Mouse (Mus musculus) kidney, adult 2 months (tissue): ENCODE measurements around the gene Zc3h6. TPM values are rescaled to one million over a fixed set of nuclear protein-coding genes. Genes with fewer than 3 reads are reported as not detected.

Experiments used
- DNase-seq: peaks from one replicate; pipeline ENCODE4 v3.0.0; 2021
- H3K27ac ChIP-seq: fragments of 200-500 bp; 2 replicates; pipeline ENCODE4 v1.5.1; 2012; ENCODE audit warnings: low read depth, low read length, control low read depth, inconsistent platforms; ENCODE audit not compliant: insufficient read depth
- H3K27me3 ChIP-seq: fragments of 200-500 bp; replicated peaks from 2 replicates; pipeline ENCODE4 v1.6.1; 2012; ENCODE audit warnings: mild to moderate bottlenecking, moderate library complexity, low read length, inconsistent platforms; ENCODE audit not compliant: control insufficient read depth, insufficient read depth
- H3K36me3 ChIP-seq: fragments of 200-500 bp; 2 replicates; pipeline ENCODE4 v1.6.1; 2012; ENCODE audit warnings: mild to moderate bottlenecking, moderate library complexity, low read length, inconsistent platforms; ENCODE audit not compliant: control insufficient read depth, insufficient read depth
- H3K4me1 ChIP-seq: fragments of 200-500 bp; 2 replicates; pipeline ENCODE4 v1.6.1; 2011; ENCODE audit warnings: low read length; ENCODE audit not compliant: control insufficient read depth, insufficient read depth
- H3K4me3 ChIP-seq: fragments of 200-500 bp; 2 replicates; pipeline ENCODE4 v1.5.1; 2011; ENCODE audit warnings: mild to moderate bottlenecking, low read depth, low read length, control low read depth; ENCODE audit not compliant: insufficient read depth
- CTCF ChIP-seq: fragments of 200-500 bp; conservative IDR thresholded peaks from 2 replicates; pipeline ENCODE4 v1.5.1; 2011; ENCODE audit warnings: low read depth, mild to moderate bottlenecking, control low read depth, low read length, moderate library complexity, mixed read lengths; ENCODE audit not compliant: insufficient read depth, insufficient read length
- POLR2A ChIP-seq: fragments of 200-500 bp; IDR thresholded peaks from one replicate; pipeline ENCODE4 v1.6.1; 2011; ENCODE audit warnings: low read depth, low read length, control low read depth
- WGBS: fragments of 180-500 bp; shearing (Covaris S2); methylation state at CpG from one replicate; pipeline ENCODE4 v1.1.7; 2018; 5-methylcytosine and 5-hydroxymethylcytosine counted together
- polyA plus RNA-seq: library from polyadenylated mRNA; depleted of rRNA; stranded (reverse); fragments of >200 nt; gene quantifications from 2 replicates; pipeline ENCODE4 v1.2.3, GENCODE M21; 2012; rRNA removed

Gene Zc3h6
- polyA plus RNA-seq: 1.0 and 1.2 TPM in 2 replicates

DNA sequence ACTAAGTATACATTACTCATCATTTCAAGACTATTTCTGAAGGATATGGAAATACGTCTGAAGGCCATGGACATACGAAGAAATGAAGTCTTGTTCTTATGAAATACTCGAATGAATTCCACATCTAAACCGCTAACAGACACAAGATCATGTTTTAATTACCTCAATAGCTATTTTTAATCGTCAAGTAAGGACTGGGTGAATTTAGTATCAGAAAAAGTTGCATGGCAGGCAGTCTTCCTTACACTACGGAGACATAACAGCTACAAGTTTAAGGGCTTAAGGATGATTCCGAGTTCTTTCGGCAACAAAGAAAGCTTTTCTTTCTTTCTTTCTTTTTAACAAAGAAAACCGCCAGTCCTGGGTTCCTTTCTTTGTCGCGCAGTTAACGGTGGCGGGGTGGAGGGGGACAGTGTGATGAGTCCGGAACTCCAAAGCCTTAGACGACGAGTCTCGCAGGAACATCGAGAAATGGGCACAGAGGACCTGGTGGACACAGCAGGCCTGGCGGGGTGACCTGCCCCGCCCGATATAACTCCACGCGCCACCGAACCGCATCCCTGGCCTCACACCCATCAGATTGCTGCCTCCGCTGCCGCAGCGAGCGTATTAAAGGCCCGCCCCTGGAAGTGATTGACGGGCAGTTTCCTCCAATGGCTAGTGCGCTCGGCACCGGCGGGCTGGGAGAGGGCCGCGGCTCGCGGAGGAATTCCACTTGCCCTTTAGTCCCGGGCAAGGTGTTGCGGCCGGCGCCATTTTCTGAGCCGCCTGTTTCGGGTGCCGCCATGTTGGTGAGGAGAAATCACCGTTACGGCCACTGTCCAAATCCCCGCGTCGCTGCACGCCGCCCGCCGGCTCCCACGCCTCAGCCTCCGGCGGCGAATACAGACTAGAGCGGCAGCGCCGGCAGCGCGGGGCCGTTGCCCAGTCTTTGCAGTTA is at the start of gene Zc3h6:
Gene Zc3h6 (plus strand): TSS at position 762 of the 940 bp plus-strand sequence.
- no peaks in the 10 kb centered on the region for H3K36me3 ChIP-seq
- H3K4me3 ChIP-seq: peak within 1 kb of the TSS; percentile 92
- no peaks in the 10 kb centered on the region for H3K27me3 ChIP-seq
- under 1% methylated on average over 65 of the region's 65 CpGs for WGBS
- TF ChIP-seq POLR2A (peak; percentile 91), CTCF (no peak)
- H3K4me1 ChIP-seq: peaks cover 4% of the 10 kb centered on the region; the same call in 1 of the 2 replicates
- H3K27ac ChIP-seq: peak within 1 kb of the TSS; percentile 100
- DNase-seq: peak; percentile 99

- peak; percentile 44 for DNase-seq
- no peak overlapping the region for H3K4me3 ChIP-seq
- no peak for TF ChIP-seq CTCF
- no peak for TF ChIP-seq POLR2A
- 0 out of 2 replicates have a peak, but pooled peaks cover 6% of the 10 kb centered on the region for H3K4me1 ChIP-seq
- H3K36me3 ChIP-seq: no peaks in the 10 kb centered on the region; the same call in 1 of the 2 replicates
- no peaks in the 10 kb centered on the region for H3K27me3 ChIP-seq
- 62% methylated on average over 4 of the region's 4 CpGs for WGBS
- H3K27ac ChIP-seq: no peak overlapping the region
Observed at GRCm38 (mm10) chr2:128924799-128925198, 42.4 kb upstream of the Zc3h6 start.

GRCm38 (mm10) chr2:128928446-128928845 is 38.8 kb upstream of the Zc3h6 start:
- no peak for DNase-seq
- H3K4me3 ChIP-seq: no peak overlapping the region
- TF ChIP-seq POLR2A (no peak), CTCF (no peak)
- H3K27ac ChIP-seq: no peak overlapping the region
- H3K4me1 ChIP-seq: no peaks in the 10 kb centered on the region
- no peaks in the 10 kb centered on the region for H3K27me3 ChIP-seq
- WGBS: 65% methylated on average over 3 of the region's 3 CpGs
- no peaks in the 10 kb centered on the region; the same call in 1 of the 2 replicates for H3K36me3 ChIP-seq

GRCm38 (mm10) chr2:128930704-128931103 is 36.5 kb upstream of the Zc3h6 start:
- Histone ChIP-seq H3K36me3 (peaks cover 3% of the 10 kb centered on the region; the same call in 1 of the 2 replicates), H3K4me1 (no peaks in the 10 kb centered on the region), H3K27me3 (no peaks in the 10 kb centered on the region), H3K27ac (no peak overlapping the region), H3K4me3 (no peak overlapping the region)
- TF ChIP-seq POLR2A (no peak), CTCF (no peak)
- DNase-seq: no peak

- H3K4me3 ChIP-seq: no peak overlapping the region
- H3K27me3 ChIP-seq: no peaks in the 10 kb centered on the region
- DNase-seq: no peak
- no peak overlapping the region for H3K27ac ChIP-seq
- TF ChIP-seq POLR2A (no peak), CTCF (no peak)
- H3K4me1 ChIP-seq: no peaks in the 10 kb centered on the region
- WGBS: 72% methylated on average over 3 of the region's 3 CpGs
- H3K36me3 ChIP-seq: peaks cover 3% of the 10 kb centered on the region; the same call in 1 of the 2 replicates
Observed at GRCm38 (mm10) chr2:128936256-128936655, 30.9 kb upstream of the Zc3h6 start.

- peaks cover 2% of the 10 kb centered on the region; the same call in 1 of the 2 replicates for H3K4me1 ChIP-seq
- WGBS: 1% methylated on average over 65 of the region's 65 CpGs
- H3K27ac ChIP-seq: peak within 1 kb of the TSS; percentile 49
- H3K4me3 ChIP-seq: peak within 1 kb of the TSS; percentile 72
- peak; percentile 98 for DNase-seq
- H3K36me3 ChIP-seq: no peaks in the 10 kb centered on the region
- TF ChIP-seq POLR2A (peak; percentile 86), CTCF (no peak)
- H3K27me3 ChIP-seq: no peaks in the 10 kb centered on the region
Observed at GRCm38 (mm10) chr2:128943538-128944528, 23.4 kb upstream of the Zc3h6 start, which contains the start of gene Zc3h8. Gene Zc3h8, minus strand, starts transcription at chr2:128944077.
